Mouse (Mus musculus): ENCODE results near the gene Ammecr1.

The Ammecr1 gene

GRCm38 (mm10) chrX:142966008-142966966 lies at the start of gene Ammecr1:
Ammecr1 (minus strand) TSS chrX:142966728.
- peak; percentile 83 for DNase-seq (ENCODE audit: low spot score)

GRCm38 (mm10) chrX:143014118-143014517 lies 47.6 kb upstream of the Ammecr1 start:
- no peak for DNase-seq (ENCODE audit: low spot score)

- no peak for DNase-seq (ENCODE audit: low spot score)
These were observed 45.8 kb upstream of the Ammecr1 start for GRCm38 (mm10) chrX:143012334-143012733.

GRCm38 (mm10) chrX:143011865-143012264 lies 45.3 kb upstream of the Ammecr1 start:
- DNase-seq (ENCODE audit: low spot score): no peak

GRCm38 (mm10) chrX:143004131-143004846 lies 37.8 kb upstream of the Ammecr1 start:
- no peak for DNase-seq (ENCODE audit: low spot score)

GRCm38 (mm10) chrX:142997214-142997613 lies 30.7 kb upstream of the Ammecr1 start:
- no peak for DNase-seq (ENCODE audit: low spot score)

GRCm38 (mm10) chrX:142994514-142994913 lies 28.0 kb upstream of the Ammecr1 start:
- DNase-seq (ENCODE audit: low spot score): no peak

GRCm38 (mm10) chrX:142984170-142984569 lies 17.6 kb upstream of the Ammecr1 start:
- DNase-seq (ENCODE audit: low spot score): no peak

GRCm38 (mm10) chrX:142983638-142984037 lies 17.1 kb upstream of the Ammecr1 start:
- DNase-seq (ENCODE audit: low spot score): no peak

GRCm38 (mm10) chrX:142981530-142982130 lies 15.1 kb upstream of the Ammecr1 start:
- DNase-seq (ENCODE audit: low spot score): no peak

GRCm38 (mm10) chrX:142980855-142981529 lies 14.5 kb upstream of the Ammecr1 start:
- no peak for DNase-seq (ENCODE audit: low spot score)

GRCm38 (mm10) chrX:142979224-142979623 lies 12.7 kb upstream of the Ammecr1 start:
- DNase-seq (ENCODE audit: low spot score): no peak

GRCm38 (mm10) chrX:142972443-142972970 lies 6.0 kb upstream of the Ammecr1 start:
- peak; percentile 39 for DNase-seq (ENCODE audit: low spot score)

- DNase-seq (ENCODE audit: low spot score): no peak
These were observed 5.2 kb upstream of the Ammecr1 start for GRCm38 (mm10) chrX:142971759-142972158.

- no peak for DNase-seq (ENCODE audit: low spot score)
These were observed 539 bp upstream of the Ammecr1 start for GRCm38 (mm10) chrX:142967067-142967466.

GRCm38 (mm10) chrX:142965236-142966007 lies 1.1 kb downstream of the Ammecr1 start:
- DNase-seq (ENCODE audit: low spot score): peak; percentile 6

GRCm38 (mm10) chrX:142960434-142960833 lies 6.1 kb downstream of the Ammecr1 start:
- no peak for DNase-seq (ENCODE audit: low spot score)

GRCm38 (mm10) chrX:142959674-142960307 lies 6.7 kb downstream of the Ammecr1 start:
- DNase-seq (ENCODE audit: low spot score): no peak

- DNase-seq (ENCODE audit: low spot score): no peak
These were observed 38.1 kb downstream of the Ammecr1 start for GRCm38 (mm10) chrX:142928430-142928829.

- no peak for DNase-seq (ENCODE audit: low spot score)
These were observed 49.1 kb downstream of the Ammecr1 start for GRCm38 (mm10) chrX:142917394-142917793.

All from embryo, embryonic 10 days (tissue).